Comparison of ENCODE assay signal across 17 mouse cellular contexts in the genomic region with DNA sequence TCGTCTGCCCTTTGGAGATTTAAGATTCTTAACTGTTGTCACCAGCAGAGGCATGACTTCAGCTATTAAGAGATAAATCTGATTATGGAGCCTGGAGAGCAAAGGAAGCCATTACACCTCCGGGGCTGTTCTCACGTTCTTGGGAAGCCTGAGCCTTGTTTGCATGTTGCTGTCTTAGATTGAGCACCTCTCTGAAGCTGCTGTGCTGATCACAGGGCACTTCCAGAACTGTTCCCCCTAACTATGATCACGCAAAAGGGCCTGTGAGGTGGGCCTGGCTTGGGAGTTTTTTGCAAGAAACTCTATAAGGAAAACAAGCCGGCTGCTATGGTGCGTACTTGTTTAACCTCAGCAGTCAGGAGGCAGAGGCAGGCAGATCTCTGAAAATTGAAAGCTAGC.
"Had no signal": no experiment of that assay in that cellular context is flagged by ENCODE, and none has a peak within 500 bp of the region (broad histone marks: within the 10 kb centered on the region; RNA-seq: fewer than 3 reads in every experiment).

No protein-coding gene starts in this region.

- H3K9ac ChIP-seq: liver, embryonic 13.5 days; liver, embryonic 15.5 days; liver, postnatal 0 days; midbrain, embryonic 13.5 days; midbrain, embryonic 15.5 days; neural tube, embryonic 12.5 days; stomach, embryonic 15.5 days had no signal

- ATAC-seq: liver, postnatal 0 days; midbrain, embryonic 13.5 days; midbrain, embryonic 15.5 days had no signal

- H3K9me3 ChIP-seq: liver, embryonic 13.5 days; liver, embryonic 15.5 days; midbrain, embryonic 13.5 days; midbrain, embryonic 15.5 days; neural tube, embryonic 12.5 days; stomach, embryonic 15.5 days had no signal

- H3K4me1 ChIP-seq: midbrain, embryonic 15.5 days had no signal

- H3K4me2 ChIP-seq: liver, embryonic 13.5 days; liver, embryonic 15.5 days; midbrain, embryonic 11.5 days; midbrain, embryonic 13.5 days; midbrain, embryonic 15.5 days; neural tube, embryonic 12.5 days; stomach, embryonic 15.5 days had no signal

- H3K27me3 ChIP-seq: midbrain, embryonic 15.5 days; neural tube, embryonic 12.5 days; stomach, embryonic 15.5 days had no signal

- DNase-seq: liver, embryonic 13.5 days; liver, postnatal 0 days; lung, adult 2 months; lung, postnatal 10 days; right cerebral cortex, postnatal 14 days; thymus, adult 2 months; thymus, postnatal 25 days; thymus, postnatal 4 days had no signal

- H3K27ac ChIP-seq: liver, embryonic 13.5 days; liver, embryonic 15.5 days; macrophage; midbrain, embryonic 13.5 days; midbrain, embryonic 15.5 days; neural tube, embryonic 12.5 days; stomach, embryonic 15.5 days; stomach, postnatal 0 days had no signal

- H3K36me3 ChIP-seq: liver, embryonic 13.5 days; liver, embryonic 15.5 days; midbrain, embryonic 13.5 days; midbrain, embryonic 15.5 days; neural tube, embryonic 12.5 days; stomach, embryonic 15.5 days had no signal

- H3K4me3 ChIP-seq: liver, embryonic 13.5 days; liver, embryonic 15.5 days; megakaryocyte, embryonic 14.5 days; midbrain, embryonic 13.5 days; midbrain, embryonic 15.5 days; neural tube, embryonic 12.5 days; stomach, embryonic 15.5 days had no signal
